Mouse (Mus musculus): ENCODE measurements around the gene Gm11541.

- TF ChIP-seq NELFE (IDR thresholded peaks at IDR 0.05; ENCODE audit: low read depth, low read length), result no peak
- TF ChIP-seq CHD2 (IDR thresholded peaks at IDR 0.05; ENCODE audit: low read length), result no peak
- no peak for TF ChIP-seq POLR2A (IDR thresholded peaks at IDR 0.05; ENCODE audit: low read depth, low read length)
- no peak for TF ChIP-seq CTCF (conservative IDR thresholded peaks at IDR 0.05 in 1 of 2, IDR thresholded peaks at IDR 0.05 in 1 of 2; ENCODE audit: low read depth in 2 of 2, low read length in 2 of 2)
- TF ChIP-seq ZKSCAN1 (IDR thresholded peaks at IDR 0.05; ENCODE audit: borderline replicate concordance, low read depth, low read length), result no peak
- TF ChIP-seq EP300 (IDR thresholded peaks at IDR 0.05; ENCODE audit: low read length), result no peak
- TF ChIP-seq USF2 (conservative IDR thresholded peaks at IDR 0.05; ENCODE audit: low read depth, low read length), result no peak
- no peak for TF ChIP-seq MYC (IDR thresholded peaks at IDR 0.05; ENCODE audit: low read depth, low read length)
These were observed 2.1 kb downstream of the Gm11541 start for GRCm38 (mm10) chr11:94702216-94702610.

All from CH12.LX (cell line).